Mouse (Mus musculus) fibroblast of lung, adult 2 months (primary cell): ENCODE data around the gene Large2.

Source experiments
- DNase-seq: peaks from one replicate; pipeline ENCODE4 v3.0.0-alpha.2; 2011; ENCODE audit warnings: low read depth

Large2 gene

DNA sequence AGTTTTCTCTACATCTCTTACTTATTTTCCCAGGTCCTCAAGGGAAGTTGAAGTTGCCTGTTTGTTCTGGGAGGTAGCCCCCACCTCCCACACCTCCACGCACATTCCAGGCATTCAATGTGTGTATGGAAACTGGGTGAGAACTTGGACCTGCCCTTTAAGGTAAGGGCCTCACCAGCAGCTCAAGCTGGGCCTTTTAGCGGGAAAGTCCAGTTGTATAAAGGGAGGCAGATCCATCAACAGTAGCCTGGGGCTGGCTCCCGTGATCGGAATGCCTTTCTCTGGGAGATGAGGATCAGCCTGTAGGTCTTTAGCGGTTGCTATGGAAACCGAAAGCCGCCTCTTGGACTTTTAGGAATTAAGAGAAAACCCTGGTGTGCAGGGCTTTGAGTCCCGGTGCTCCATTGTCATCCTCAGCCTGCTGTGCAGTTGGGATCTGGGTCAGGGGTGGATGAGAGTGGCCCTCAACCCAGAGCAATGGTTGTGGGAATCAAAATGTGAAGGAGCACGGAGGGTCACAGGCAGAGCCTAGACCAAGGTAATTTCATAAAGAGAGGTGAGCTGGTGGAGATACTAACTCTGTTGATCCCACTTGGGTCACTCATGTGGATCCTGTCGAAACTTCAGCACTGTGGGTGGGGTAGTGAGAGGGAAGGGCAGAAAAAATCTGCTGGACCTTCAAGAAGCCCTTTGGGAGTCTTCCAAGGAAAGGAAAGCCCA lies 2.5 kb downstream of the Large2 start:
- DNase-seq: no peak

DNA sequence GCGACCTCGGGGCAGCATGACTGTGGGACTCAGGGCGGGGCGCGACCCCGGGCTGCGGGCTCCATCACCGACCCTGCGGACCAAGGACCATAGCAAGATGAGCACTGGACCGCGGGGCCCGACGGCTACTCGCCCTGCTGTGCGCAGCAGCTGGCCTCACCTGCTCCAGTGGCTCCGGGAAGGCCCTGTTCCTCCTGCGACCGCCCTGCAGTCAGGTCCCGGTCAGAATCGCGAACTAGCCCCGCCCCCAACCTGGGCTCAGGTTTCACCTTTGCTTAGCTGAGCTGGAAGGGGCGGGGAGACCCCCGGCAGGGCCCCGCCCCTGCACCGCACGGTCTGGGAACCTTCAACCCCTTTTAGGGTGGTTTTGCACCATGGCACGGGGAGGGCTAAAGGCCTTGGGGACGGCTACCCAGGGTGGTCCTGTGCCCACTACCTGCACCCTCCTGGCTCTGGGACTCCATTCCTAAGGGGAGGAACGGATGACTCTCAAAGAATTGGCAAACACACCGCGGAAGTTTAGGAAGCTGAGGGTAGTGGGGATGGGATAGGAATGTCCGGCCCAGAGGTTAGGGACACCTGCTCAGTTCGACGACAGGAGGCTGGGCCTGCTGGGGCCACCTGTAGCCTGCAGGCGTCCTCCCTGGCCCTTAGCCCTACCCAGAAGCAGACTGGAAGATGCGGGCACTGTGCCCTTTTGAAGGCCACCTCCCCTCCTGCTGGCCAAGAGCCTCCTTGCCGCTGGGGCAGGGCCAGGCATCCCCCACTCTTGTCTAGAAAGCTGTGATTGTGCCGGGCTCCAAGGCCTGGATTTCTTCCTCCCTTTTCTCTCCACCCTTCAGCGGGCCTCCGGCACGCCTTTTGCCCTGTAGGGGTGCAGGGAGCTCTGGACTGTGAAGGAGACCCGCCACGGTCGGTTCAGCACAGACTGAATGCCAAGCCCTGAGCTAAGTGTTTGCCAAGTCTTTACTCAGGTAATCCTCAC lies 3.6 kb downstream of the Large2 start:
- no peak for DNase-seq

DNA sequence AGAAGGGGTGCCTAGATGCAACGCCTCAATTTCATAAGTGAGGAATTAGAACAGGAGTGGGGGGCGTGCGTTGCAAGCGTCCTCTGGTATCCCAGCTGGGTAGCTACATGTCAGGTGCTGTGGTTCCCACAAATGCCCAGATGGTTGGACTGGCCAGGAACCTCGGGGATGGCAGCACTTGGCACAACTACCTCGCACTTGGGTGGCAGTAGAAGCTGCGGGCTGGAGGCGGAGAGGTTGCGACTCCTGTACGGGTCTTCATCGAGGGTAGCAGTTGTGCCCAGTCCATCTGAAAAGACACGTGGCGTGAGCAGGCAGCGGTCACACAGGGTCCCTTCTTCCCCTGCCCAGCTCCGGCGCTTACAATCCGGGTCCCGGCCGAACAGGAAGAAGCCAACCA lies 4.3 kb downstream of the Large2 start:
- DNase-seq: no peak

DNA sequence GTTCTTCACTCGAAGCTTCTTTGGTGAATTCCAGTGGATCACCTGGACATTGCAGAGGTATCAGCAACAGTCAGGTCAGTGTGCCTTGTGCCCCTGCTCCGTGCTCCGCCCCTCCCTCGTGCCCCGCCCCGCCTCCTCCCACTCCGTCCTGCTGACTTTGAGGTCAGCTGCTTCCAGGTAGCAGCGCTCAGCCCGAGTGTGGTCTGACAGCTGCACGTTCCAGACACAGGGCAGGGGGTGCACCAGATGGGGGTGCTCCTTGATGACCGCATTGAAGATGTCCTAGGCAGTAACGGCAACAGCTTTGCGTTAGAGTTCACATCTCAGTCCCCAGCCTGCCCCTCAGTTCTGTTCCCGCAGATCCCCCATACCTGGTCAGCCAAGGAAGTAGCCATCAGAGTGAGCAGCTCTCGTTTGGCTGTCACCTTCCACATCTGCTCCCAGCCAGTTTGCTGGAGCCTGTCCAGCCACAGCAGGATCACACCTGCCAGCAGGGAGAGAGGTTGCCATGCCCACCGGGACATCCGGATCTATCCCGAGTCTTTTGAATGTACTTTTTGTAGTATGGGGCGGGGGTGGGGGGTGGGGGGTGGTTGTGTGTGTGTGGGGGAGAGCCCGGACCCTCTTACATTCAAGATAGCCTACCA lies 7.2 kb downstream of the Large2 start:
- DNase-seq: no peak

DNA sequence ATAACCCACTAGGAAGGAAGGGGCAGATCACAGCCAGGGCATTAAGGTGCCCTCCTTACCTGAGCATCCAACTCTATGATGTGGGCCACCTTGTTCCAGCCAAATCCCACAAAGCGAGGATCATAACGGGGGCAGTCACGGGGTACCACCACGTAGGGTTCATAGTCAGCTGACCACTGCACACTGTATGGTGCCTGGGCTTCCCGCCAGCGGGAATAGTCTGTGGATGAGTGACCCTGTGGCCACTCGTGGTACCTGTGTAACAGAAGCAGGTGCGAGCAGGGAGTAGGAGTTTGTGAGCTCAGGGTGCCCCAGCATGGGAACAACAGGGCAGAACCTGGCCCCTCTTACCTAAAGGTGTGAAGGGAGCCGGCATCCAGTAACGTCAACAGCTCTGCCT lies 9.1 kb downstream of the Large2 start:
- no peak for DNase-seq

DNA sequence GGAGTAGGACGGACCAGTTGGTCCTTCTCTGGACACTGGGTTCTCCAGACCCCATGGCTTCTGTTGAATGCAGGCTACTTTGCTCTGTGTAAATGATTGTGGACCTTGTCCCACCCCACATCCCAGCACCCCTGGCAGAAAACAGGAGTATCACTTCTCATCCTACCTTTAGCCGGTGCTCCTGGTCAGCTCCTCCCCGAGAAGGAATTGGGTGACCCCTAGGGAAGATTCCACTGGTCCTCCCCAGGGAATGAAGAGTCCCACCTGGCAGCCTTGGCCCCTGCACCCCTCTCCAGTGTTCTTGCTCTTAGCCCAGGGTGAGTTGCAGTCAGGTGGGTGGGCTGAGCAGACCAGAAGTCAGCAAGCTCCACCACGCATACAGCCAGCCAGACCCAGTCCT lies 10.6 kb downstream of the Large2 start:
- DNase-seq: no peak

DNA sequence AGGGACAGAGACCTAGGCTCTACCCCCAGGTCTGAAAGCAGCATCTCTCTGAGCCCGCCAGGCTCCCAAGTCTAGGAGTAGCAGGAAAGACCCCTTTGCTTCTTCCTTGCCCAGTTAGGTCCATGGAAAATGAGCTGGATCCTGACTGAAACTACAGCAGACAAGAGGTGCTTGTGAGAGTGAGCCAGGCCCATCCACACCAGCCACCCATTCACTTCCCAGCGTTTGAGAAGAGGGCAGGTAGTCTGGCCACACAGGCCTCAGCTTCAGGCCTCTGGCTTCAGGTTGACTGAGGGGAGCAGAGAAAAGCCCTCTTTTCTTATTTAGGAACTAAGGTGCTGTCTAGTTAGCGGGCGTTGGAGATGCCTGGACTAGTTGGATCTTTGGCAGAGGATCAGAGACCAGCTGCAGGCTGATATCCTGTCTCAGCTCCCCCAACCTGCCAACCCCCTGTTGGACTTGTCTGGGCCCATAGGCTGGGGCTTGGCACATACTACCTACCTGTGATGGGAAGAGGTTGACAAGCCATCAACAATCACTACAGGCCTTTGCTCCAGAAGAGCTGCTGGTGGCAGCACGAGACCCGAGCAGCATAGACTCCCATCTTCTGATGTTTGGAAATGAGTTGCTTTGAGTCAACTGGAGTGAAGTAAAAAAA lies 12.0 kb downstream of the Large2 start:
- DNase-seq: no peak

DNA sequence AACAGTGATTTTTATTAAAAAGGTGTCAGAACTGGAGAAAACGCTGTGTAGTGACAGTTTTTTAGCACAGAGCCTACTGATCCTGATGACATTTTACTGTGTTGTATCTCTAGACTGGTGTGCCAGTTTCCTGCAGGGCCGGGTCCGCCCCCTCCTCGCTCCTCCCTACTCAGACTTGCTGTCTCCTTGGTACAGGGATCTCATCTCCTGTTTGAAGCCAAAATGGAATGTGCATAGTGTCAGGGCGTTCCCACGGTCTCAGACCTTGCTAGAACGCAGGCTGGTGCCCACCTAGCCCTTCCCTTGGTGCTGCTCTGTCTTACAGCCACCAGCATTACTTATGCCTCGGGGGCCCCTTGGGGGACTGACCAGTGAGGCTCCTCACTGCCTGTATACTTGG lies 12.9 kb downstream of the Large2 start:
- no peak for DNase-seq

DNA sequence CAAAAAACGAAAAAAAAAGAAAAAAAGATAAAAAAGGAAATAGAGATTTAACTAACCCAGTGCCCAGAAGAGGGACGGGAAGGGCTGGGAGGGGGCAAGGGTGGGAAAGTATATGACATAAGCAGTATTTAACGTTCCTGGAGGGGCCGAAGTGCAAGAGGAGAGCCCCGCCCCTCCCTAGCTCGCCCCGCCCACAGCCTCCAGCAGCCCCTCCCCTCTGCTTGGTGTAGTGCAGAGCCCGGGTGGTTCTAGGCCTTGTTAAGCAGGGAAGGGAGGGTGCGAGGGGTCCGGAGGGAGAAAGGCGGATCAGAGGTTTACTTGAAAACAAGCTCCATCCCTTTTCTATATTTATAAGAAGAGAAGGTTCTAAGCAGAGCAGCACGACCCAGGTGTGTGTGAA lies 13.8 kb downstream of the Large2 start:
- DNase-seq: no peak

DNA sequence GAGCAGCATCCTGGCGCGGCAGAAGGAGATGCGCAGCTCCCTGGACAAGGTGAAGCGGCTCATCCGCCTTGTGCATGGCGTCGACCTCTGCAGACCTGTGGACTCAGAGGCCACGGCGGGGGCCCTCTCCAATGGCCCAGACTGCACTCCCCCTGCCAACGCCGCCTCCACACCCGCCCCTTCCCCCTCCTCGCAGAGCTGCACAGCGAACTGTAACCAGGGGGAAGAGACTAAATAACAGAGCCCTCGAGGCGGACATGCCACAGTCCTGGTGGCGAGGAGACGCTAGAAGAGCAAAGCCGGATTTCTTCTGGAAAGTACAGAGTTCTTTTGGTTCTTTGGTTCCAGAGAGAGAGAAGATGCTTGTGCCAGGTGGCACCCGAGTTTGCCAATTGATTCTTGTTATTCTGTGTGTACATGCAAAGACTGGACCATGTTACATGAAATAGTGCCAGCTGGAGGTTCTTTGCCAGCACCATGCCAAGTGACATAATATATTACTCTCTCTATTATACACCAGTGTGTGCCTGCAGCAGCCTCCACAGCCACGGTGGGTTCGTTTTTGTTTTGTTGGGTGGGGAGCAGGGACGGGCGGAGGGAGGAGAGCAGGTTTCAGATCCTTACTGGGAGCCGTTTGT lies 14.4 kb downstream of the Large2 start:
- no peak for DNase-seq

DNA sequence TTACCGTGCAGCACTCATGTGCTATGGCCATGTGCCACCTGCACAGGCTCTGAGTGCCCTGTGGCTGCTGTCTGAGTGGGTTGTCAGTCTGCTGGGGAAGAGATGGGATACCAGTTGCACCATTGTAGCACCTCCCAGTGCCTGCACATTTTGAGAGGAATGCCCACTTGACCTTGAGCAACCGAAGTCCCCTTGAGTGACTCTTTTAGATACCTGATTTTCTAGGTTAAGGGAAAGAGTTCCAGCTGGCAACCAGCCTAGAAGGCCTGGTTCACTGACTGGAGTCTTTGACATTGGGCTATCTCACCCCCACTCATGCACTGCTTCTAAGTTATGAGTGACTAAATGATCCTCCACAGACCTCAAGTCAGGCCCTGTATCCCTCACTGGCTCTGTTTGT lies 15.4 kb downstream of the Large2 start:
- no peak for DNase-seq

DNA sequence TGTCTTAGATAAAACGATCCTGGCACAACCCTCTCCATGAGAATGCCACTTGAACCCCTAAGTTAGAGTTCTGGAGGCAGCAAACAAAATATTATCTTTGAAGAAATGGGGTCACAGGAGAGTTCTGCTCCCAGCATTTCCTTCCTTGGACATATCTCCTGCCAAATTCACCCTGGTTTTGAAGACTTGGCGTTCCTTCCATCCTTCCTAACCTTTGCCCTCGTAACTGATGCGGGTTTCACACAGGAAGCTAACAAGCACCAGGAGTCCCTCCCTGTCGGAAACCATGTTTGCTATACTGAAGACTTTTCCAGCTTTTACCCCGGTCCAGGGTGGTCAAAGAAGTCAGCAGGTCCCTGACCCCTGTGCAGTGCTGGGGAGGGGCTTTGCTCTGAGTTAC lies 20.4 kb downstream of the Large2 start:
- DNase-seq: no peak

DNA sequence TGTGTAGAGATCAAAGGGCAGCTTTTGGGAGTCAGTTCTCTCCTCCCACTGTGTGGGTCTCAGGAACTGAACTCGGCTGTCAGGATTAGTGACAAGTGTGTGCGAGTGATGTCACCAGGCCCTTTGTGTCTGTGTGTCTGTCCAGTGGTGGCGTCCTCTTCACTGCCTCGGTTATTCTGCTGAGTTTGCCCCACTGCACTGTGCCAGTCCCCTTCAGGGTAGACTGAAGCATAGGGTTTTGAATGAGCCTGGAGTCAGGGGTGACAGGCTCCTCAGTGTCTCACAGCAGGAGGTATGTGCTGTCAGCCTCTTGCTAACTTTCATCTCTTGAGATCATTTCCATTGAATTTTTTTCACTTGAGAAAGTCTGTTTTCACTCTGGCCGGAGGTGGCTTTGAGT lies 21.3 kb downstream of the Large2 start:
- no peak for DNase-seq

DNA sequence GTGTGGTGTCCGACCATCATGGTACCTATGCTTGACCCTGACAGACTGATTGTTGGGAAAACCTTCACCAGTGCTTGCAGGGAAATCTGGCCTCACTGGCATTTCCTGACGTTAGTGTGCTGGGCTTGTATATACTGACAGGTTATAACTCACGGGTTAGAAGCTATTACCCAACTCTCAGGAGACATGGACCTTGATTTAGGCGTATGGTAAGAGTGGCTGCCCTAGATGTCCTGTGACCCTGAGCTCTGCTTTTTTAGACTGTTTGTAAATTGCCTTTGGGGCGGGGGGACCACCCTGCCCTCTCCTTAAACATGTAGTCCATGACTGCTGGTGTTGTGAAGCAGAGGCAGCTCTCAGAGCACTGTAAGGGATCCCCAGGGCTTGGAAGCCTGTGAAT lies 24.0 kb downstream of the Large2 start:
- no peak for DNase-seq

DNA sequence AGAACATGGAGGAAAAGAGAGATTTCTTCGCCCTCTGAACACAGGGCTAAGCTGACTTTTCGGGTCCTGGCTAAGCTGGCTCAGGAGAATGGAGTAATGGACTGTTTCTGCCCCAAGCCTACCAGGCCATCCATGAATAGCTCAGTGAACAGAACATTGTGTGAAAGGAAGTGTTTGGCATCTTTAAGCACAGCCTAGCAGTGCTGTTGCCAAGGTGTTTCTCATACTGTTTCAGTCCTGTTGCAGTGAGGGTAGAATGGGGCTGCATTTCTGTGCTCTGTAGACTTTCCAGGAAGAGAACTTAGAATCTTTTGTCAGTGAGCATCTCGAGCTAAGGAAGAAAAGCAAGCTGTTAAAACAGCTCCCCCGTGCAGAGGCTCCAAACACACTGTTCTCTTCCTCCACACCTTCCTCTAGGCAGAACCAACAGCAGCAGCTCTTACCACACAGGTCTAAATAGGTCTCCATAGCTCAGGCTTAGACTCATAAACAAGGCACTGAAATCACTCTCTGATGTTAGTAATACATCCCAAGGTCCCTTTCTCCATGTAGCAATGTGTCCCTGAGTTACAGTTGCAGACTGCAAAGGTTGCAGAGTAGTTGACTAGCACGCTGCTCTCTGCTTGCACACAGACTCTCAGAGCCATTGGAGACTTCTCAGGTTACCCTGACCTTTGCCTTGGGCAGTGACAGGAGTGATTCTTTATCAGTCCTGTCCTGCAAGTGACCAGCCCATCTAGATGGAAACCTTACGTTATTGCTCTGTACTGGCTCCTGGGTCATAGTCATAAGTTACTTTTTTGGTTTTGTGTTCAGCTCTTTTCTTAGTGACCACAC lies 24.9 kb downstream of the Large2 start:
- DNase-seq: no peak

DNA sequence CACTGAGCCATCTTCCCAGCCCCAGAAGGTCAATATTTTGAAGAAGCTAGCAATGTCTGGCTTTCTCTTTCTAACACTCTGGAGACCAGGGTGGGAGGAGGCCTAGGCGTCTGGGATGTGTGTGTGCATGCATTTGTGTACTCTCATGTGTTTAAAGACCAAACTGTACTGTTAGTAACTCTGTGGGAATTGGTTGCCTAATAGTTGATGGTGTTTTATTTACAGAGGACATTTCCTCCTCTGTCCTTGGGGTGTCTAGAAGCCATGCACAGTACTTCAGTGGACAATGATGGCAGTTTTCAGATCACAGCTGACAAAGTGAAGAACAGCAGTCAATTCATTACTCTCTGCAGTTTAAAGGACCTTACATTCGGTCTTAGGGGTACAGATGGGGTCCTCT lies 27.5 kb downstream of the Large2 start:
- DNase-seq: no peak

DNA sequence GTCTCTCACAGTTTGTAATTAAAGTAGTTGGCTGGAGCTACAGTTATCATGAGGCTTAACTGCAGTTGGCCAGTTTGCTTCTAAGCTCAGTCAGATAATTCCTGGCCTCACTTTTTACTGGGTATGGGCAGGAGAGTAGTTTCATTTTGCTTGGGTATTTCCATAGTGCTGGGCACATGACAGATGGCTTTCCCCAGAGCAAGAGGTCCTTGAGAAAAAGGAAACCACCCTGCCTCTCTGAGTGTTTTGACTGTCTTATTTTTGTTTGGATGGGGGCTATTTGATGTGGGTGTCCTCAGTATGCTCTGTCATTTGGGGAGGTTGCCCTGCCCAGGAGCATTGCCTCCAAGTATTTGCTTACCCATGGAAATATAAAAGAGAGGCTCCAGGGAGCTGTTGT lies 32.3 kb downstream of the Large2 start:
- DNase-seq: no peak

DNA sequence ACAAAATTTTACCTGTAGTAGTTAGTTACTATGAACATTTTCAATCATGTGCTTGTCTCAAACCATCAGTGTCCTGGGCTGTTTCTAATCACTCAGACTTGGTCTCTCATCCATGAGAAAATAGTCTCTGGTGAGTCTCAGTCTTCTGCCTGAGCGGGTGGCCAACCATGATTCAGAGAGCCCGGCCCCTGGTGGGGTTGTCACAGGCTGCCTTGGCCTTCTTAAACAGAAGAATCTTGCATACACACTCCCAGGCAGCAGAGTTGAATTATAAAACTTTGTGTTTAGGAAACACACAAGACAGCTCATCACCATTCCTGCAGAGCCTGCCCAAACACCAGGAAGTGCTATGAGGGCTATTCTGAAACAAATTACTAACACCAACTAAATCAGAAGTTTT lies 42.8 kb downstream of the Large2 start:
- no peak for DNase-seq

DNA sequence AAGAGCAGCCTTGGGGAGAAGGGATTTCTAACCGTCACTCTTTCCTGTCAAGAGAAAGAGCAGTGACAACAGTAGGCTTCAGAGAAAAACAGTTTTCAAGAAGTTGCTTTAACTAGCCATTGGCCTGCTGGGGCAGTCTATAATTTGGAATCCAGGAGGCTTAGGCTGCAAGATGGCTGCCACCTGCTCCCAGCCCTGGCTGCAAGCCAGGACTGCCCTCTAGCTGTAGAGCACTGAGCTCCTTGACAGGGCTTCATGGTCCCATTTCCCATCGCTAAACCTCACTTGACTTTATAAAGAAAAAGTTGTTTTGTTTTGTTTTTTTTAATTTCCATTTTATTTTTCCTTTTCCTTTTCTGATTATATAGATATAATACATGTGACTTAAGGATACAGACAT lies 43.3 kb downstream of the Large2 start:
- DNase-seq: no peak

DNA sequence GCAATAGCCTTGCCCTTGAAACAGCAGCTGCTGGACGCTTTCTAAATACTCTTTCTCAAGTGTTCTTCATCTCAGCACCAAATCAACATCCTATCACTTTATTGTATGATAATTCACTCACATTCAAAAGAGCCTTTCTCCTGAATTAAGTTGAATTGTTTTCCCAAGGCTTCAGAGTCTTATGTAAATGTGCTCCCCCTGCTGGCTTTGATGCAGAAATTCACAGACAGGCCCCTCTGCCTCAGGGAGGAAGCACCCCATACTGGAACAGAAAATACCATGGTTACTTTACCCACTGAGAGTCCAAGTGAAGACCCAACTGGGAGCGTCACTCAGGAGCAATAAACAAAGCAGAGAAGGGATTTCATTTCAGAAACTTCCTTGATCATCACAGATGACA lies 43.8 kb downstream of the Large2 start:
- no peak for DNase-seq

DNA sequence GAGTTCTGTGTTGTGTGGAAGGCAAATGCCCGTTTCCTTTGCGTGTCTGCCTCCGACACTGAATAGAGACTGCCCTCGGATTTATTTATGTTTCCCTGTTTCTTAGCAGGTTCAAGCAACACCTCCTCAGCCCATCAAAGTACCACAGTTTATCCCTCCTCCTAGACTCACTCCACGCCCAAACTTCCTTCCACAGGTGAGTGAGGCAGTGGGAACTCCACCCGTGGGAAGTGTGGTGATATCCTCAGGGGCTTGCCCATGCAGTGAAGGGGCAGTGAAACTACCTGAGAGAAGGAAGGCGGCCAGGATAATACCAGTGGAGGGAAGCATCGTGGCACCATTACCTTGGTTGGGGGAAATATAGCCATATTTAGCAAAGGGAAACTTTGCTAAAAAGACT lies 46.5 kb downstream of the Large2 start:
- DNase-seq: no peak
